Mouse (Mus musculus): Measurements from ENCODE around the gene Adk. TPM values are rescaled to one million over a fixed set of nuclear protein-coding genes. Genes with fewer than 3 reads are reported as not detected.

Adk gene
- 100 to 1,000 TPM; 142 to 149 TPM for total RNA-seq (2021)

GRCm38 (mm10) chr14:21052112-21052780 is at the start of gene Adk, which contains the start of gene Ap3m1:
Gene Adk (plus strand): TSS chr14:21052574.
Gene Ap3m1 (minus strand): TSS chr14:21052508.
- peak; percentile 97 for DNase-seq

GRCm38 (mm10) chr14:21013800-21014334 is 38.5 kb upstream of the Adk start:
- DNase-seq = no peak

- no peak for DNase-seq
Measured at GRCm38 (mm10) chr14:21017871-21018270, 34.5 kb upstream of the Adk start.

GRCm38 (mm10) chr14:21018977-21019376 is 33.4 kb upstream of the Adk start:
- DNase-seq = no peak

- no peak for DNase-seq
Measured at GRCm38 (mm10) chr14:21020435-21020834, 31.9 kb upstream of the Adk start.

DNA sequence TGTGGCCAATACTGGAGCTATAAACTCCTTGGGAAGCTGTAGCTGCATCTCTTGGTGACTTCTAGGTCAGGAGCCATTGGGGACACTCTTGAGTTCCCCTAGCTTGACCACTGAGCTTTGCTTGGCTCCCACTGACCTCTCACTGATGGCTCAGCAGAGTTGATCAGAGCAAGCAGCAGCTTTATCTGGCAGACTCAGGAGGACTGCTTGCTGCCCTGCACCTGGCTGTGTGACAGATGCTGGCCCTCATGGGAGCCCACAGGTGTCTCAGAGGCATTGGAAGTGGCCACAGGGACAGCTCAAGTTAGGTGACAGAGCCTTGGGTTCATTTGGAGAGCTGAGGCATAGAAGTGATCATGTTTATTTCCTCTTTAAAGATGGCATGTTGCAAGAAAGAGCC is 24.8 kb upstream of the Adk start:
- DNase-seq = no peak

- DNase-seq = no peak
Measured at GRCm38 (mm10) chr14:21029025-21029659, 23.2 kb upstream of the Adk start.

- peak; percentile 68 for DNase-seq
Measured at GRCm38 (mm10) chr14:21031783-21032511, 20.4 kb upstream of the Adk start.

DNA sequence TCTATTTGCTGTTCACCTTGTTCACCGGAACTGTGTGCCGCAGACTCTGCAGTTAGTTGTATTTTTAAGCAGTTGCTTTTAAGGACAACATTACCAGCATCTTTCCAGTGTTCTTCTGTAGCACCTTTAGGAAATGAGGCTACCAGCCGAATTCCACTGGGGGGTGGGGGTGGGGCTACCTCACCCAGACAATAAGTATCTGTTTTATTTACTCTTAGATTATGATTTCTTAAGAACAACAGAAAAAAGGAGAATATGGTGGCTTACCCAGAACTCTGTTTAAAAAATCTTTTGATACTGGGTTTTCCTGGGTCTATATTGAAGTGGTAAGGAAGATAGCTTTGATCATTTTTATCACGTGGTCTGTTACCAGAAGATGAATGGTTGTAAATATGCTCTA is 18.1 kb upstream of the Adk start:
- no peak for DNase-seq

- no peak for DNase-seq
Measured at GRCm38 (mm10) chr14:21034791-21035190, 17.6 kb upstream of the Adk start.

DNA sequence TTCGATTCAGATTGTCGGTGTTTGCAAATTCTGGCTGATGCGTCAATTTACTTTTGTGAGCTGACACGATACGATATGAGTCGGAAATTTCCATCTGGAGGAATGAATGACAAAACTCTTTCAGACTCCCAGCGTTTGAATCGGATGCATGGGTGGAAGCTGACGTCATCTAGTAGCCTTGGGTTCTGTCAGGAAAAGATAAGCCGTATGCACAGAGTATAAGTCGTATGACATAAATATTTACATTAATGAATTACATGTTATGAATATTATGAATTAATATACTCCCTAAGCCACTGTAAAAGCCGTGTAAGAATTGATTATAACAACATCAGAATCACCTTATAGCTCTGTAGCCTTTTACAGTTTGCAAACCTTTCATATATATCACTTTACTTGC is 13.3 kb upstream of the Adk start:
- no peak for DNase-seq

DNA sequence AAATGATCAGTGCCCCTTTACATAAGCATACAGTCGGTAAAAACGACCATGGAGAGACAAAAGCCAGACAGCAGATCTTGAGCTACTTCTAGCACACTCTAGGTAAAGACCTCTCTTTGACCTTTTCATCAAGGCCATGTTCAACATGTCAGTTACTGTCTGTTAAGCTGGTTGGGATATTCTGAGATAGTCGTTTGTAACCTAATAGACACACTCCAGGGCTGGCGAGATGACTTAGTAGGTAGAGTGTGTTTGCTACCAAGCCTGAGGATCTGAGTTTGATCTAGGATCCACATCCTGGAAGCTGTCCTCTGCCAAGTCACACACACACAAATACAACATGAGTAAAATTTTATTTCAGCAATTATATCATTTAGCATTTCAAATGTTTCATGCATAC is 12.8 kb upstream of the Adk start:
- no peak for DNase-seq

DNA sequence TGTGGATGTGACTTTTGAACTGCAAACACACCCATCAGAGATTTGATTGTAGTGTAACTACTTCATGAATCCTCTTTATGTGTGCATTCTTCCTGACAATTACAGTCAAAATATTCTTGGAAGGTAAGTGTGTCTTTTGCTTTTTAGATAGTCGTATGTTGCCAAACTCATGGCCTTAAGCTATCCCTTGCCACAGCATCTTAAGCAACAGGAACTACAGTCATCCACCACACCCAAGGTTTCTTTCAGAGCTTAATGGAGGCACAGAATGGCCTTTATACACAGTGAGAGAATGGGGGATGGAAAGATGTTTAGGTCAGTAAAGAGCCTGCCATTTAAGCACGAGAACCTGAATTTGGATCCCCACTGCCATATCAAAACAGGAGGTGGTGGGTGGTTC is 4.5 kb upstream of the Adk start:
- DNase-seq = no peak

DNA sequence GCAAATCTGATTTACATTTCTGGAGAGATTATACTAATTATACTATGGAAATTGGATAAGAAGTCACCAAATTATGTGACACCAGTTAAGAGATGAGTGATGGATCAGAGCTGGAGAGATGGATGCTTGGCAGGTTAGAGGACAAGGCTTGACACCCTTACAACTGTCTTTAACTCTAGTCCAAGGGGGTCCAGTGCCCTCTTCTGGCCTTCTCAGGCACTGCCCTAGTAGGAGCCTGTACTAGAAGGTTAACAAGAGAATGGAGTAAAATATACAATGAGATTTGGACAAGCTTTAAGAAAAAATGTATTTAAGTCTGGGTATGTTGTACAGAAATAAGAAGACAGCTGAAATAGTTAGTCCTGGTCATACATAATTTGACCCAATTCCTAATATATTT is 3.5 kb upstream of the Adk start:
- peak; percentile 64 for DNase-seq

DNA sequence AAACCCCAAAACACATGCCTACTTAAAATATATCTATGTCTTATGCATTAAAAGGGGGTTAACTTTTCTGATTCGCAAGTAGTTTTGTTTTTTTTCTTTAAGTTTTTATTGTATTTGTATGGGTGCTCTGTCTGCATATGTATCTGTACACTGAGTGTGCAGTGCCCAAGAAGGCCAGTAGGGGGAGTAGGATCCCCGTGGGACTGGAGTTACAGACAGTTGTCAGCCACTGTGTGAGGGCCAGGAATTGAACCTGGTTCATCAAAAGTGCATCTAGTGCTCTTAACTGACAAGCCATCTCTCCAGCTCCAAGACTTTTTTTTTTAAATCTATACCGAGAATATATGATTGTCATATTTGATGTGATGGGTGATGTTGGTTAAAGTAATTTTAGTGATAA is 1.6 kb upstream of the Adk start:
- peak; percentile 59 for DNase-seq

DNA sequence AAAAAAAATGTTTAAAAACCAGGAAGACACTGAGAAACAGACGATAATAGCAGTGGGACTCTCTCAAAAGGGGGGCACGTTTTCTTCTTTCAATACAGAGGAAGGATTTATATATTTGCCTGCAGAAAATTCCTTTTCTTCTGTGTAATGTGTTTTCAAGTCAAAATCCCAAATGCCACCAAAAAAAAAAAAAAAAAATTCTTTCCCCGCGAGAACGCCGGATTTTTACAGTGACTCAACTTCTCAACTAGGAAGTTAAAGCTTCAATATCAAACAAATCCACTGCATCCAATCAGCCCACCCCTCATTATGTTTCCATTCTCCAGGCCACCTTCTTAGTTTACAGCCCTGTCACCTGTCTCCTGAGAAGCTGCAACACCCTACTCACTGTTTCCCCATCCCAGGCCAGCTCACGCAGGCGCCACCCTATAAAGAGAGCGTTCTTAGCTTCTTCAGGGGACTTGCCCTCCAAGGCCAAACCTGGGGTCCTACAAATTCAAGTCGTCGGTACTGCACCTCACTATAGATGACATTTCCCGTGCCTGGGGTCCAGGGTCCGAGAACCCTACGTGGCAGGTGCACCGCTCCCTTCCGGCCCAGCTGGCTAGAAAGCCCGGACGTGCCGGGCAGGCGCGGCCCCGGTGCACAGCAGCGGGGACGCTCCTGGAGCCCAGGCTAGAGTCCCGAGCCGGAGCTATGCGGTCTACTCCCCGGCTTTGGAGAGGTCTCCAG is 828 bp upstream of the Adk start:
- DNase-seq = no peak

DNA sequence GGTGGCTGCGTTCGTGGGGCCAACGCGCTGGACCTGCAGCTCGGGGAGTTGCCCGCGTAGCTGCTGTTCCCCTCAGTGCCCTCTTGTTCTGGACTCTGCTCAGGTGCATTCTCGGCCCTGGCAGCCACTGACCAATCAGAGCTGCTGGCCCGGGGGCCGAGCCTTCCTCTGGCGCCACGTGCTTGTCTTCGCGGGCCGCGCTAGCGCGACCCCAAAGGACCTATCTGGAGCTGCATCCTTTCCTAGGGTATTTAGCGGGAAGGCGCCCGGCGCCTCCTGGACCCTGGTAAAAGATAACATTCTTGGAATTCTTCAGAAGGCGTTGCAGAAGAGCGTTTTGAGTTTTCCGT is 382 bp downstream of the Adk start:
- peak; percentile 83 for DNase-seq

DNA sequence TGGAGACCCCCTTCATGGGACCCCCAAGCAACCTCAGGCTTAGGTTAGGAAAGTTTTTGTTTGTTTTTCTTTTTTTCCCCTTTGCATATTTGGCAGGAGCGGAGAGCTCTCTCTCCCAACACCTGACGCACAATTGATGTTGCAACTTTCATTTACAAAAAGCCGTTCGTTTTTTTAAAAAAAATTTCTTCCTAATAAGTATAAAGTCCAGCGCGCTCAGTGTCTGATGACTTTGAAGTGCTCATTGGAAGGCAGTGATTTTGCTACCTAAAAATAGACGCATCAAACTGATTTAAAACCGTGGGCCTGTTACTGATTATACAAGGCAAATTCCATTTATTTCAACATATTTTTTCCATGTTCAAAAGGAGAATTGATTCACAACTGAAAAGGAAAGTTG is 777 bp downstream of the Adk start:
- no peak for DNase-seq

GRCm38 (mm10) chr14:21053586-21053985 is 1.2 kb downstream of the Adk start:
- no peak for DNase-seq

- no peak for DNase-seq
Measured at GRCm38 (mm10) chr14:21058972-21059371, 6.6 kb downstream of the Adk start.

- no peak for DNase-seq
Measured at GRCm38 (mm10) chr14:21062766-21063513, 10.6 kb downstream of the Adk start.

GRCm38 (mm10) chr14:21064321-21064720 is 11.9 kb downstream of the Adk start:
- no peak for DNase-seq

All from heart, postnatal 4 days (tissue).